Mouse (Mus musculus): Measurements from ENCODE around the gene B3galt4. TPM values are rescaled to one million over a fixed set of nuclear protein-coding genes. Genes with fewer than 3 reads are reported as not detected.
"Not testable (repeated sequence)": the region's sequence is repeated elsewhere in the genome, so short reads cannot be mapped to it uniquely, and the experiment has no call there.

B3galt4 gene
- total and polyA plus RNA-seq, 2 experiments from 2014 or later: 0.53 to 6.1 TPM

GRCm38 (mm10) chr17:33908331-33909076 lies 42.8 kb downstream of the B3galt4 start:
- no peak for TF ChIP-seq CTCF (IDR thresholded peaks at IDR 0.05; ENCODE audit: low read depth)
- TF ChIP-seq EP300 (IDR thresholded peaks at IDR 0.05; ENCODE audit: low read depth): no peak
- ATAC-seq (ENCODE audit: insufficient read depth, low read depth) (peak; percentile 18), DNase-seq (ENCODE audit: low spot score) (no peak)
- peaks cover 28% of the 10 kb centered on the region for H3K36me3 ChIP-seq (replicated peaks; ENCODE audit: control insufficient read depth, insufficient read depth, low read length)
- peak overlapping the region; percentile 58 for H3K9ac ChIP-seq (replicated peaks; ENCODE audit: low read depth, low read length)
- no peaks in the 10 kb centered on the region for H3K27me3 ChIP-seq (ENCODE audit: control insufficient read depth, insufficient read depth, low read length)
- H3K4me3 ChIP-seq (ENCODE audit: low read depth, low read length): peak overlapping the region; percentile 93
- no peaks in the 10 kb centered on the region for H3K9me3 ChIP-seq (replicated peaks; ENCODE audit: control insufficient read depth, low read length)
- WGBS: 1% methylated on average over 42 of the region's 44 CpGs
- peak overlapping the region; percentile 96 for H3K27ac ChIP-seq (ENCODE audit: low read depth)
- peaks cover 8% of the 10 kb centered on the region for H3K4me1 ChIP-seq (ENCODE audit: control insufficient read depth, insufficient read depth)
- peak overlapping the region; percentile 83 for H3K4me2 ChIP-seq (ENCODE audit: low read depth, low read length)

GRCm38 (mm10) chr17:33904835-33905234 lies 46.5 kb downstream of the B3galt4 start, which contains the start of gene Platr17:
TSS of gene Platr17 (plus strand) at chr17:33905135.
- H3K4me2 ChIP-seq (ENCODE audit: low read depth, low read length); H3K4me3 ChIP-seq (ENCODE audit: low read depth, low read length); H3K27me3 ChIP-seq (ENCODE audit: control insufficient read depth, insufficient read depth, low read length); DNase-seq (ENCODE audit: low spot score); H3K36me3 ChIP-seq (replicated peaks; ENCODE audit: control insufficient read depth, insufficient read depth, low read length); H3K9me3 ChIP-seq (replicated peaks; ENCODE audit: control insufficient read depth, low read length); H3K4me1 ChIP-seq (ENCODE audit: control insufficient read depth, insufficient read depth); ATAC-seq (ENCODE audit: insufficient read depth, low read depth); H3K27ac ChIP-seq (ENCODE audit: low read depth); H3K9ac ChIP-seq (replicated peaks; ENCODE audit: low read depth, low read length): not testable (repeated sequence)
- 50% methylated on average over 3 of the region's 4 CpGs for WGBS

GRCm38 (mm10) chr17:33903911-33904651 lies 47.2 kb downstream of the B3galt4 start:
- not testable (repeated sequence) for H3K4me3 ChIP-seq (ENCODE audit: low read depth, low read length); H3K27me3 ChIP-seq (ENCODE audit: control insufficient read depth, insufficient read depth, low read length); H3K27ac ChIP-seq (ENCODE audit: low read depth); H3K36me3 ChIP-seq (replicated peaks; ENCODE audit: control insufficient read depth, insufficient read depth, low read length); ATAC-seq (ENCODE audit: insufficient read depth, low read depth); H3K4me1 ChIP-seq (ENCODE audit: control insufficient read depth, insufficient read depth); H3K9me3 ChIP-seq (replicated peaks; ENCODE audit: control insufficient read depth, low read length); H3K9ac ChIP-seq (replicated peaks; ENCODE audit: low read depth, low read length); H3K4me2 ChIP-seq (ENCODE audit: low read depth, low read length); DNase-seq (ENCODE audit: low spot score)
- 74% methylated on average over 6 of the region's 6 CpGs for WGBS

- WGBS: 70% methylated on average over 7 of the region's 7 CpGs
- Histone ChIP-seq H3K4me3 (ENCODE audit: low read depth, low read length) (no peak overlapping the region), H3K4me1 (ENCODE audit: control insufficient read depth, insufficient read depth) (no peaks in the 10 kb centered on the region), H3K9ac (replicated peaks; ENCODE audit: low read depth, low read length) (no peak overlapping the region), H3K9me3 (replicated peaks; ENCODE audit: control insufficient read depth, low read length) (no peaks in the 10 kb centered on the region), H3K27ac (ENCODE audit: low read depth) (no peak overlapping the region), H3K27me3 (ENCODE audit: control insufficient read depth, insufficient read depth, low read length) (no peaks in the 10 kb centered on the region), H3K36me3 (replicated peaks; ENCODE audit: control insufficient read depth, insufficient read depth, low read length) (no peaks in the 10 kb centered on the region), H3K4me2 (ENCODE audit: low read depth, low read length) (no peak overlapping the region)
- no peak for DNase-seq (ENCODE audit: low spot score)
- TF ChIP-seq CTCF (IDR thresholded peaks at IDR 0.05; ENCODE audit: low read depth) (no peak), EP300 (IDR thresholded peaks at IDR 0.05; ENCODE audit: low read depth) (no peak)
- no peak for ATAC-seq (ENCODE audit: insufficient read depth, low read depth)
Observed at GRCm38 (mm10) chr17:33902491-33902890, 48.8 kb downstream of the B3galt4 start.

- WGBS: 40% methylated on average over 4 of the region's 4 CpGs
- H3K27ac ChIP-seq (ENCODE audit: low read depth): peak overlapping the region; percentile 22; the same call in 1 of the 2 replicates
- H3K9ac ChIP-seq (replicated peaks; ENCODE audit: low read depth, low read length): no peak overlapping the region
- H3K27me3 ChIP-seq (ENCODE audit: control insufficient read depth, insufficient read depth, low read length): no peaks in the 10 kb centered on the region
- no peak for ATAC-seq (ENCODE audit: insufficient read depth, low read depth)
- no peak for DNase-seq (ENCODE audit: low spot score)
- no peaks in the 10 kb centered on the region for H3K4me1 ChIP-seq (ENCODE audit: control insufficient read depth, insufficient read depth)
- TF ChIP-seq CTCF (IDR thresholded peaks at IDR 0.05; ENCODE audit: low read depth) (no peak), EP300 (IDR thresholded peaks at IDR 0.05; ENCODE audit: low read depth) (no peak)
- H3K9me3 ChIP-seq (replicated peaks; ENCODE audit: control insufficient read depth, low read length): no peaks in the 10 kb centered on the region
- H3K4me3 ChIP-seq (ENCODE audit: low read depth, low read length): no peak overlapping the region
- H3K36me3 ChIP-seq (replicated peaks; ENCODE audit: control insufficient read depth, insufficient read depth, low read length): no peaks in the 10 kb centered on the region
- H3K4me2 ChIP-seq (ENCODE audit: low read depth, low read length): no peak overlapping the region
Observed at GRCm38 (mm10) chr17:33902079-33902478, 49.2 kb downstream of the B3galt4 start.

Data from heart, postnatal 0 days (tissue).